19 mouse cellular contexts compared by ENCODE assay signal in the genomic region with DNA sequence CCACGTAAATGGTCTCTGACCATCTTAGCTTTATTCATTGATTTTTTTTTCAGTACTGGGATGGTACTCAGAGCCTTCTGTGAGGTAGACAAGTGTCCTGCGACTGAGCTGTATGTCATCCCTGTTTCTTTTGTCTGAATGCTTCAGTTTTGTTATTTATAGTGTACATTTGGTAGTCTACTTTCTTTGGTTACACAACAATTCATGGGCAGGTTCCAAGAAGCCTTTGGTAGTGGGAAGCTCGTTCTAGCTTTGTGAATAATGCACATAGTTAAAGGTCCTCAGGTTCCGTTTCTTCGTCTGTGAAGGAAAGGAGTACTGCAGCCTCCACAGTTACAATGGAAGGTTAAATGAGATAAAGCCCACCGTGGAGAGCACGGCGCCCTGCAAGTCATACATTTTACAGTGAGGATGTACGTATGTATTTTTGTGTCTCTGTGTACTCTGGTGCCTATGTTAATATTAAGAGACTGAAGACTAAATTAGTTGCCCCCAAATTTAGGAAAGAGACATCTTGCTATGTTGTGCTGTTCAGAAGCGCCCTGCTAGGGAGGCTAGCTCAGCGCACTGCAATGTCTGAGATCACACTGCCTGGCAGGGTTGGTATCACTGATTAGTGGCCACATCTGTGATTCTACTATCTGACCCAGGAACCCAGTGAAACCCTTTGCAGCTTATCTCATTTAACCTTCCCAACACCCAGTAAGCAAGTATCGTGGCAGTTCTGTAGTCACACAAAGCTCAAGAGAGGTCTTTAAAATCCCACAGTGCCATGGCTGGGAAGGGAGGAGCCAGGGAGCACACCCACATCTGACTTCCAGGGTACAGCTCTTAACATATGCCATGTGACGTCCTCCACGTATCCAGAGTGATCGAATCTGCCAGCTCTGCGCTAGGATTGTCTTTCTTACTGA. TPM values are rescaled to one million over a fixed set of nuclear protein-coding genes. Genes with fewer than 3 reads are reported as not detected.
DNase-seq lines count a peak whose midpoint lies in the region; ATAC-seq and TF ChIP-seq lines count a peak whose summit lies in the region.
"Had no signal": no experiment of that assay in that cellular context is flagged by ENCODE, and none has a peak within 500 bp of the region (broad histone marks: within the 10 kb centered on the region; RNA-seq: fewer than 3 reads in every experiment).

No protein-coding gene starts in this region.

- H3K4me1 ChIP-seq in MEL (ENCODE audit: control insufficient read depth in 1 of 2, insufficient read depth in 2 of 2, low read length in 2 of 2), result peaks cover 0 to 3% of the 10 kb centered on the region in 2 experiments; a peak in 1 of 4 replicates
- H3K4me1 ChIP-seq in erythroblast, embryonic 14.5 days (ENCODE audit: control insufficient read depth), result peaks cover 18% of the 10 kb centered on the region
- no peaks in the 10 kb centered on the region for H3K4me1 ChIP-seq in liver, postnatal 0 days (ENCODE audit: insufficient read depth)
- no peaks in the 10 kb centered on the region for H3K4me1 ChIP-seq in thymus, adult 2 months (replicated peaks; ENCODE audit: control insufficient read depth, insufficient read depth, low read length)
- no peaks in the 10 kb centered on the region for H3K4me1 ChIP-seq in kidney, adult 2 months (ENCODE audit: control insufficient read depth, insufficient read depth, low read length)
- peaks cover 3% of the 10 kb centered on the region; the same call in 1 of the 2 replicates for H3K4me1 ChIP-seq in hindbrain, embryonic 10.5 days (replicated peaks)
- H3K4me1 ChIP-seq: hindbrain, embryonic 15.5 days; lung, embryonic 15.5 days; megakaryocyte, embryonic 14.5 days; neural tube, embryonic 12.5 days had no signal

- TF ChIP-seq RAD21 in MEL (IDR thresholded peaks at IDR 0.05; ENCODE audit: low read depth, low read length), result no peak

- TF ChIP-seq CTCF in MEL (IDR thresholded peaks at IDR 0.05 in 2 of 3, conservative IDR thresholded peaks at IDR 0.05 in 1 of 3; ENCODE audit: control insufficient read depth in 1 of 3, insufficient read depth in 1 of 3, low read depth in 2 of 3, low read length in 3 of 3, poor library complexity in 1 of 3, severe bottlenecking in 1 of 3), result no peak
- no peak for TF ChIP-seq CTCF in liver, postnatal 0 days (IDR thresholded peaks at IDR 0.05; ENCODE audit: low read depth)
- no peak for TF ChIP-seq CTCF in thymus, adult 2 months (IDR thresholded peaks at IDR 0.05; ENCODE audit: borderline replicate concordance, control insufficient read depth, extremely low read depth, insufficient read depth, low read length, poor library complexity)
- no peak for TF ChIP-seq CTCF in kidney, adult 2 months (conservative IDR thresholded peaks at IDR 0.05; ENCODE audit: insufficient read depth, insufficient read length, low read depth, low read length)

- H3K79me2 ChIP-seq in MEL (ENCODE audit: control insufficient read depth, insufficient read depth, low read length, poor library complexity), result no peaks in the 10 kb centered on the region

- H3K27ac ChIP-seq in MEL (ENCODE audit: control insufficient read depth, low read depth, low read length), result no peak overlapping the region
- H3K27ac ChIP-seq in liver, postnatal 0 days (ENCODE audit: low read depth), result no peak overlapping the region
- no peak overlapping the region for H3K27ac ChIP-seq in thymus, adult 2 months (ENCODE audit: control insufficient read depth, insufficient read depth, low read length)
- no peak overlapping the region for H3K27ac ChIP-seq in kidney, adult 2 months (ENCODE audit: insufficient read depth, low read depth, low read length)
- no peak overlapping the region for H3K27ac ChIP-seq in hindbrain, embryonic 10.5 days
- H3K27ac ChIP-seq: heart, adult 2 months; hindbrain, embryonic 15.5 days; lung, embryonic 15.5 days; neural tube, embryonic 12.5 days had no signal

- TF ChIP-seq EP300 in MEL (IDR thresholded peaks at IDR 0.05; ENCODE audit: low read depth in 1 of 2, low read length in 2 of 2), result peak in 1 of 2 experiments; percentile 48; a peak in 1 of 4 replicates
- peak; percentile 93 for TF ChIP-seq EP300 in liver, postnatal 0 days (IDR thresholded peaks at IDR 0.05; ENCODE audit: low read depth)

- no peak overlapping the region for H3K9ac ChIP-seq in MEL (ENCODE audit: control insufficient read depth, low read depth, low read length, poor library complexity, severe bottlenecking)
- H3K9ac ChIP-seq in liver, postnatal 0 days (replicated peaks), result no peak overlapping the region
- H3K9ac ChIP-seq: hindbrain, embryonic 15.5 days; lung, embryonic 15.5 days; neural tube, embryonic 12.5 days had no signal

- peak overlapping the region; percentile 33; the same call in 1 of the 2 replicates for H3K4me2 ChIP-seq in liver, postnatal 0 days (ENCODE audit: low read depth, low read length)
- H3K4me2 ChIP-seq: hindbrain, embryonic 15.5 days; lung, embryonic 15.5 days; neural tube, embryonic 12.5 days had no signal

- WGBS in liver, postnatal 0 days (ENCODE audit: insufficient replicate concordance), result 62% methylated on average over 16 of the region's 16 CpGs
- 97% methylated on average over 16 of the region's 16 CpGs for WGBS in thymus, adult 2 months
- 95% methylated on average over 16 of the region's 16 CpGs for WGBS in kidney, adult 2 months
- WGBS in hindbrain, embryonic 10.5 days, result 89% methylated on average over 16 of the region's 16 CpGs

- ATAC-seq in liver, postnatal 0 days, result peak; percentile 95
- ATAC-seq: Patski had no signal

- peak; percentile 50 for DNase-seq in gastrocnemius, adult 18-20 months (ENCODE audit: low spot score)
- DNase-seq in gastrocnemius, postnatal 10 days, result no peak
- peak; percentile 43 for DNase-seq in MEL (ENCODE audit: low read depth, low spot score)
- DNase-seq in liver, postnatal 0 days, result peak; percentile 34
- no peak for DNase-seq in thymus, adult 2 months
- DNase-seq in kidney, adult 2 months, result no peak
- DNase-seq in hindbrain, embryonic 10.5 days (ENCODE audit: low spot score), result no peak
- DNase-seq: cerebellum, adult 9-10 months; heart, adult 2 months; kidney, adult 8-10 months; kidney, postnatal 36 days; retina, postnatal 1 day; spleen, adult 18-20 months had no signal

- H3K36me3 ChIP-seq in MEL (ENCODE audit: control insufficient read depth in 1 of 2, insufficient read depth in 2 of 2, low read length in 2 of 2), result peaks cover 0 to 10% of the 10 kb centered on the region in 2 experiments; a peak in 2 of 4 replicates
- H3K36me3 ChIP-seq in erythroblast, embryonic 14.5 days (ENCODE audit: control insufficient read depth), result no peaks in the 10 kb centered on the region
- no peaks in the 10 kb centered on the region for H3K36me3 ChIP-seq in liver, postnatal 0 days (replicated peaks; ENCODE audit: insufficient read depth, low read length)
- 0 out of 2 replicates have a peak, but pooled peaks cover 8% of the 10 kb centered on the region for H3K36me3 ChIP-seq in thymus, adult 2 months (ENCODE audit: control insufficient read depth, insufficient read depth, low read length)
- H3K36me3 ChIP-seq in kidney, adult 2 months (ENCODE audit: control insufficient read depth, insufficient read depth, low read length), result peaks cover 4% of the 10 kb centered on the region
- H3K36me3 ChIP-seq in hindbrain, embryonic 10.5 days, result peaks cover 13% of the 10 kb centered on the region
- H3K36me3 ChIP-seq: lung, embryonic 15.5 days had no signal

- H3K9me3 ChIP-seq in MEL (replicated peaks; ENCODE audit: insufficient read depth, low read length), result no peaks in the 10 kb centered on the region
- no peaks in the 10 kb centered on the region for H3K9me3 ChIP-seq in erythroblast, embryonic 14.5 days (ENCODE audit: control insufficient read depth, low read length)
- H3K9me3 ChIP-seq in liver, postnatal 0 days (ENCODE audit: low read length), result no peaks in the 10 kb centered on the region
- H3K9me3 ChIP-seq in hindbrain, embryonic 10.5 days, result no peaks in the 10 kb centered on the region
- H3K9me3 ChIP-seq: hindbrain, embryonic 15.5 days; lung, embryonic 15.5 days; megakaryocyte, embryonic 14.5 days; neural tube, embryonic 12.5 days had no signal

- H3K27me3 ChIP-seq in MEL (ENCODE audit: control insufficient read depth in 1 of 2, insufficient read depth in 2 of 2, low read length in 2 of 2), result no peaks in the 10 kb centered on the region
- H3K27me3 ChIP-seq in erythroblast, embryonic 14.5 days (ENCODE audit: control insufficient read depth), result no peaks in the 10 kb centered on the region
- no peaks in the 10 kb centered on the region for H3K27me3 ChIP-seq in liver, postnatal 0 days (ENCODE audit: insufficient read depth, low read length)
- H3K27me3 ChIP-seq in thymus, adult 2 months (ENCODE audit: control insufficient read depth, insufficient read depth, low read length), result no peaks in the 10 kb centered on the region
- H3K27me3 ChIP-seq in kidney, adult 2 months (replicated peaks; ENCODE audit: control insufficient read depth, insufficient read depth, low read length), result no peaks in the 10 kb centered on the region
- no peaks in the 10 kb centered on the region for H3K27me3 ChIP-seq in hindbrain, embryonic 10.5 days (ENCODE audit: insufficient read depth, poor library complexity, severe bottlenecking)
- H3K27me3 ChIP-seq: hindbrain, embryonic 15.5 days; lung, embryonic 15.5 days; megakaryocyte, embryonic 14.5 days; neural tube, embryonic 12.5 days; Patski had no signal

- no peak for TF ChIP-seq POLR2A in MEL (IDR thresholded peaks at IDR 0.05; ENCODE audit: control insufficient read depth in 1 of 2, insufficient read depth in 1 of 2, low read depth in 1 of 2, low read length in 2 of 2, poor library complexity in 1 of 2)
- TF ChIP-seq POLR2A in thymus, adult 2 months (IDR thresholded peaks at IDR 0.05; ENCODE audit: control insufficient read depth, extremely low read depth, insufficient read depth, low read length, poor library complexity), result no peak
- TF ChIP-seq POLR2A in kidney, adult 2 months (IDR thresholded peaks at IDR 0.05; ENCODE audit: low read depth, low read length), result no peak

- H3K4me3 ChIP-seq in MEL (ENCODE audit: control insufficient read depth in 1 of 2, insufficient read depth in 1 of 2, low read depth in 2 of 2, low read length in 2 of 2), result no peak overlapping the region
- peak overlapping the region; percentile 0 for H3K4me3 ChIP-seq in erythroblast, embryonic 14.5 days (replicated peaks)
- no peak overlapping the region for H3K4me3 ChIP-seq in liver, postnatal 0 days (ENCODE audit: low read depth, low read length)
- H3K4me3 ChIP-seq in thymus, adult 2 months (ENCODE audit: control insufficient read depth, insufficient read depth, low read length), result no peak overlapping the region
- no peak overlapping the region for H3K4me3 ChIP-seq in kidney, adult 2 months (ENCODE audit: insufficient read depth, low read depth, low read length)
- H3K4me3 ChIP-seq in hindbrain, embryonic 10.5 days, result no peak overlapping the region
- H3K4me3 ChIP-seq: heart, adult 2 months; hindbrain, embryonic 15.5 days; lung, embryonic 15.5 days; megakaryocyte, embryonic 14.5 days; neural tube, embryonic 12.5 days had no signal

RNA-seq across cellular contexts. Expression of a gene that starts 18.9 kb away (rescaled TPM):
- 1 to 10 TPM; 1.7 to 1.8 TPM for total RNA-seq in gastrocnemius, adult 18-20 months (2021)
- total RNA-seq in gastrocnemius, postnatal 10 days (2021), result 1 to 10 TPM; 3.1 to 5.6 TPM
- total RNA-seq in MEL (2012; rRNA removed), result 29.2 and 33.3 TPM in 2 replicates
- polyA plus RNA-seq in MEL (2012; ENCODE audit: insufficient read depth in 1 of 2, insufficient read length in 2 of 2, low read depth in 1 of 2, low replicate concordance in 2 of 2, missing spikeins in 1 of 2), result 10 to 100 TPM in 1 of 2 experiments, not detected in 1; 35.5 TPM
- 0.13 and 0.41 TPM in 2 replicates for polyA plus RNA-seq in erythroblast, embryonic 14.5 days (2012)
- polyA plus RNA-seq in liver, postnatal 0 days (2015; fragmentation: Nextera tagmentation; extraction: Ambion mirVana), result 3.9 and 4.7 TPM in 2 replicates
- polyA plus RNA-seq in thymus, adult 2 months (2012; rRNA removed), result 30.9 and 33.8 TPM in 2 replicates
- polyA plus RNA-seq in kidney, adult 2 months (2012; rRNA removed), result 6.1 and 6.4 TPM in 2 replicates
- polyA plus RNA-seq in hindbrain, embryonic 10.5 days (2016; fragmentation: Nextera tagmentation; extraction: Ambion mirVana), result 19.6 and 21.2 TPM in 2 replicates

RNA-seq across cellular contexts. Expression of a gene that starts 19.2 kb away (rescaled TPM):
- 1 to 10 TPM; 5.3 to 5.8 TPM for total RNA-seq in gastrocnemius, adult 18-20 months (2021)
- 1 to 10 TPM; 5.1 to 5.3 TPM for total RNA-seq in gastrocnemius, postnatal 10 days (2021)
- 3.8 TPM in 2 replicates for total RNA-seq in MEL (2012; rRNA removed)
- polyA plus RNA-seq in MEL (2012; ENCODE audit: insufficient read depth in 1 of 2, insufficient read length in 2 of 2, low read depth in 1 of 2, low replicate concordance in 2 of 2, missing spikeins in 1 of 2), result 1 to 10 TPM in 1 of 2 experiments, not detected in 1; 5.3 TPM
- 0.12 and 0.13 TPM in 2 replicates for polyA plus RNA-seq in erythroblast, embryonic 14.5 days (2012)
- 2.7 and 2.8 TPM in 2 replicates for polyA plus RNA-seq in liver, postnatal 0 days (2015; fragmentation: Nextera tagmentation; extraction: Ambion mirVana)
- polyA plus RNA-seq in thymus, adult 2 months (2012; rRNA removed), result 5.5 and 6.2 TPM in 2 replicates
- 4.2 and 4.6 TPM in 2 replicates for polyA plus RNA-seq in kidney, adult 2 months (2012; rRNA removed)
- polyA plus RNA-seq in hindbrain, embryonic 10.5 days (2016; fragmentation: Nextera tagmentation; extraction: Ambion mirVana), result 6.6 and 7.1 TPM in 2 replicates

Comparison
In these comparisons a context has a peak if more than half of its experiments do, and no peak if none do; other contexts are left out.
1. DNase-seq: peak in gastrocnemius, adult 18-20 months (single experiment), MEL (single experiment) and liver, postnatal 0 days (single experiment); none in gastrocnemius, postnatal 10 days (single experiment), thymus, adult 2 months (single experiment), kidney, adult 2 months (single experiment) and hindbrain, embryonic 10.5 days (single experiment).